Mouse (Mus musculus): ENCODE results near the gene Gm21885.
A peak's percentile ranks its signal among the peaks of the same experiment; 100 is the strongest.

Gm21885 gene

GRCm38 (mm10) chr11:94318056-94318455 lies 36.4 kb downstream of the Gm21885 start:
- no peak for DNase-seq (ENCODE audit: low spot score in 2 of 2)

GRCm38 (mm10) chr11:94320969-94321930 lies 39.6 kb downstream of the Gm21885 start:
- no peak for DNase-seq (ENCODE audit: low spot score in 2 of 2)

DNA sequence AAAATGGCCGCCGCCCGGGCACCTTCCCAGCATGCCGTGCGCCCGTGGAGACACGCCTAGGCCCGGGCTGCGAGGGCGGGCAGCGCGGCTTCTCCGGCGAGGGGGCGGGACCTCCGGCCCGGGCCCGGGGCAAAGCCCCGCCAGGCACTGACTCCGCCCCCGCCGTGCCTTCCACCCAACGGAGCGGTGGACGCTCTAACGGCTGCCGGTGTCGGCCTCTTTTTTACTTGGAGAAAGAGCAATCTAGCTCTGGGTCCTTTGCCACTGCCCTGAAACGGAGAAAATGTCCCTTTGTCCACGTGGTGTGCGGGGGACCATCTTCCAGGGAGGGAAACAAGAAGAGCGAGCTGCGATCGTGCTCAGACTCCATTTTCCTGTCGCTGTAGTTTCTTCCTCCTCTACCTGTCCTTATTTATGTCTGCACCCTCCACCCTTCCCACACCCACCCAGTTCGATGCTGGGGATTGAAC lies 40.3 kb downstream of the Gm21885 start, which contains the start of gene Luc7l3:
Gene Luc7l3 (minus strand): TSS at position 58 of the 470 bp plus-strand sequence.
- DNase-seq (ENCODE audit: low spot score in 2 of 2) = peak; percentile 91 to 95

- DNase-seq (ENCODE audit: low spot score in 2 of 2) = no peak
These were observed 41.0 kb downstream of the Gm21885 start for GRCm38 (mm10) chr11:94322636-94323035.

- DNase-seq (ENCODE audit: low spot score in 2 of 2) = no peak
These were observed 41.7 kb downstream of the Gm21885 start for GRCm38 (mm10) chr11:94323271-94323925.

- no peak for DNase-seq (ENCODE audit: low spot score in 2 of 2)
These were observed 42.9 kb downstream of the Gm21885 start for GRCm38 (mm10) chr11:94324618-94325017.

DNA sequence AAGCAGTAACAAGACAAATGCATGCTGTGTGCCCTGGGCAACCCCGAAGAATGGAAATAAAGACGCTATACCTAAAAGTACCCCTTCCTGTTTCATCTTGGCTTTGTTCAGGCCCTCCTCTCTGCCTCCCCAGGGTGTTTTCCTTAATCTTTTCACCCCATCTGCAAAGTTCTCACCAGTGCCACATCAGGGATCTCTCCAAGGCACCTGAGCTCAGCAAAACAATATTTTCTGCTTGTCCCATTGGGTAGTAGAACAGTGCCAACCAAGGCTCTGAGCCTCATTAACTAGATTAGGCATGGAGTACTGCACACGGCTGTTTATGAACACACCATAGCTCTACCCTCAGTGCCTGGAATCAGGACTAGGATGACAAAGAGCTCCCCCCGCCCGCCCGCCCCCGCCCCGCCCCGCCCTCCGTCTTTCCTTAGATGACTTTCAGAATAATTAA lies 45.3 kb downstream of the Gm21885 start:
- DNase-seq (ENCODE audit: low spot score in 2 of 2) = no peak

- peak; percentile 92 to 94 for DNase-seq (ENCODE audit: low spot score in 2 of 2)
These were observed 46.3 kb downstream of the Gm21885 start, which contains the start of gene Ankrd40 for GRCm38 (mm10) chr11:94327693-94328643. TSS of gene Ankrd40 (plus strand) at chr11:94328001.

GRCm38 (mm10) chr11:94328644-94329025 lies 47.0 kb downstream of the Gm21885 start:
- no peak for DNase-seq (ENCODE audit: low spot score in 2 of 2)

DNA sequence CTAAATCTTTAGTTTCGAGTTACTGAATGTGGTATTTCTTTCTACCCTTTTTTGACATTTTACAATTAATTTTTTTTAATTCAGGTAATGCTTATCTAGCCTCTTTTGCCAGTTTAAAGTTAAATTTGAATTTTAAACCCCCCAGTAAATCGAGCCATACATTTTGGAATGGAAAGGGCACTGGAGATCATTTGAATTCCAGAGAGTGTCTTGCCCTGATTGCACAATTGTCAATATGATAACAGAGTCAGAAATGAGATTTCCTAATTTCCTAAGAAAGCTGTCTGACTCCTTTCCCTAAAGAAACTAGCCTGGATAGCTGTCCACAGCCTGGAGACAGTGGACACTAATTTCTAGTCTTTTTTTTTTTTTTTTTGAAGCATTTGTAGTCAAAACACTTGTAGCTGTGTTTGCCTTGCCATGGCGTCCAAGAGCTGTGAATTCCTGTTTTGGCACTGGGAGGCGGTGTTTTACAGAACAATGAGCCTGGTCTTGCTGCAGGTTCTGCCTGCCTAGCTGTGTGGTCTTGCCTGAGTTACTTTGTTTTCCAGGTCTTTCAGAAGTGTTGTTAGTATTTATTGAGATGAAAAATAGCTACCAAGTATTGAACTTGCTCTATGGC lies 47.7 kb downstream of the Gm21885 start:
- no peak for DNase-seq (ENCODE audit: low spot score in 2 of 2)

- no peak for DNase-seq (ENCODE audit: low spot score in 2 of 2)
These were observed 48.5 kb downstream of the Gm21885 start for GRCm38 (mm10) chr11:94330211-94330610.

DNA sequence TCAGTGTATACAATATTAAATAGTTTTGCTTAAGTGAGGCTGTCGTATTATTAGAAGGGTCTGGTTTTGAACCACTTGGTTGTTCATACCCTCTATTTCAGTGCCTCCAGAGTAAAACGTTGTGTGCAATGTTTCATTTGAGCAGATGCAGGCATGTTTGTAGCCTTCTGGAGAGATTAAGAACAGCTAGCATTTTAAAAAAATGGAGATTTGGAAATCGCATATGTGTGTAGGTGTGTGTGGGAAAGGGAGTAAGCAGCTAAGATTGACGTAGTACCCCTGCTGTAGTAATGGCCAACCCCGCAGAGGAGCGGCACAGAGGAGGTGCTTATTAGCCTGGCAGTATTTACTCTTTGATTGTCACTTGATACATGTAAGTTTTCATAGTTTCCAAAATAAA lies 51.1 kb downstream of the Gm21885 start:
- DNase-seq (ENCODE audit: low spot score in 2 of 2) = no peak

- no peak for DNase-seq (ENCODE audit: low spot score in 2 of 2)
These were observed 52.8 kb downstream of the Gm21885 start for GRCm38 (mm10) chr11:94334386-94334968.

Data from urinary bladder, postnatal 4 days (tissue).